Mouse (Mus musculus): ENCODE measurements at regions not wholly inside any gene's neighbourhood (a gene's known extent, or its start where the extent isn't known, plus 50 kb on each side); places are given as distances from the start of the nearest gene placed in this dataset.
"Not testable (repeated sequence)": the region's sequence is repeated elsewhere in the genome, so short reads cannot be mapped to it uniquely, and the experiment has no call there.

DNA sequence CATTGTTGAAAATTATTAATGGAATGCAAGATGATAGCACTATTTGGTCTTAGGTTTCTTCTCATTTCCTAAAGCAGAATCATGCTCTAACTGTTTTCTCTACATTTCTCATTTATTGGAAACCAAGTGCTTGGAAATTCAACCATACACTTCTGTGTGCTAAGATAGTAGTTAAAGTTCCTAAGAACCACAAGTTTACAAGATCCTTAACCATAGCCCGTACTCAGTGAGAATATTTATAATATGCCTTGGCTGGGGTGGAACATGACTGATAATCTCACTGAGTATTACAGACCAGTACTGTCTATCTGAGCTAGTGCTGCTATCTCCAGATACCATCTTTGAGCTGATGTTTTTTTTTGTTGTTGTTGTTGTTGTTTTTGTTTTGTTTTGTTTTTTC lies 236.9 kb upstream of the Tmem196 start:
- not testable (repeated sequence) for DNase-seq

- DNase-seq = no peak
Measured at GRCm38 (mm10) chr12:119730789-119731188, 214.8 kb upstream of the Tmem196 start.

DNA sequence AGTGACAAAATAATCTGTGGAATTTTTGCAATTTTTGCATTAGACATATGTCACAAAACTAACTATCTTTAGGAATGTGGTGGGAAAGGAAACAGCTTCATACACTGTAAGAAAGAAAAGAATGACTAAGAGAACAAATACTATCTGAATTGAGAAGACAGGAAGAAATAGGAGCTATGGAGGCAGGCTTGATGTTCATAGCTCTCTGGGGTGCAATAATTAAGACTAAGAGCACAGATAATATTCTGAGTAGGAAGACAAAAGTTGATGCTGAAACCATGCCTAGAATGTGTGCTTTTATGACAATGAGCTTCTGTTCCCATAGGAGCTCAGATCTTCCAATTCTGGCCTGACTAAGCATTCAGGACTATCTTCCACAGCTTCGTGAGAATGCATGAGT lies 183.0 kb upstream of the Tmem196 start:
- DNase-seq = no peak

DNA sequence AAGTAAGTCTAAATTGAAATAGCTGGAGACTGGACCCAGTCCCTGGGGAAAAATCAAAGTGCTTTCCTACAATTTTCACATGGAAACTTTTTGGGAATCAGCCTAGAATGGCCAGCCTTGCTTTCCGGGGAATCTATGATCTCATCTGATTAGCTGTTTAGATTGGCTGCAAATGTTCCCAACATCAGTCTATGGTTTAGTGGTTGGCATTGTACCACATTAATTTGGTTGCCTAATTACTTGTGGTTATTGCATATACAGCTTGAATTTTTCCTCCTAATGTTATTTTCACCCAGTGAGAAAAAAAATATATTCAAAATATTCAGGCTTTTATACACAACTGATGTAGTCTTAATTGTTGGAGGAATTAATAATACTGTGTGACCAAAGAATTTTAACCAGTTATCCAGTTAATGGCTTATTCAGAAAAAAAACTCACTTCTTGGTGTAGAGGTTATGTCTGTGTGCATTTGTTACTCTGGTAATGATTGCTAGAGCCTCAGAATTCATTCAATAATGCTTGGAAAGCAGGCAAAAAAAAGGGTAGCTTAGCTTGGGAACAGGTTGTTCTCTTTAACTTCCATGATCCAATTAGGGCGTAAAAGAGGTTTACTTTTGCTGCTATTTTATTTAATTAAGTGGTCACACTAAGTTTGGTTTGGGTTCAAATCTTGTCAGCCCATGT lies 182.2 kb upstream of the Tmem196 start:
- no peak for DNase-seq

DNA sequence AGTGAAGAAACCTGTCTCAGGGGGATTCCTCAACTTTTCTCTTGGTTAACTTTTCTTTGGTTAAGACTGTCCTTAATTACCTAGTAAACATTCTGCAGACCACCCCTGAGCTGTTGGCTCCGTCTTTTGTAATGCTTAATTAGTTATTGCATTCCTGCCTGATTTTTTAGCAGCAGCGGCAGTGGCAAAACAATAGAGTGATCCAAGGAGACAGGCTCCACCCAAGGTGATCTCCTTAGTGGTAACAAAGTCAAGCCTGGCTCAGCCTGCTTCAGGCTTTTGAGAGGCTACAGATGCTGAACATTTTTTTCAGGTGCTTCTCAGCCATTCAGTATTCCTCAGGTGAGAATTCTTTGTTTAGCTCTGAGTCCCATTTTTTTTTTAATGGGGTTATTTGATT lies 168.1 kb upstream of the Tmem196 start:
- DNase-seq = no peak

DNA sequence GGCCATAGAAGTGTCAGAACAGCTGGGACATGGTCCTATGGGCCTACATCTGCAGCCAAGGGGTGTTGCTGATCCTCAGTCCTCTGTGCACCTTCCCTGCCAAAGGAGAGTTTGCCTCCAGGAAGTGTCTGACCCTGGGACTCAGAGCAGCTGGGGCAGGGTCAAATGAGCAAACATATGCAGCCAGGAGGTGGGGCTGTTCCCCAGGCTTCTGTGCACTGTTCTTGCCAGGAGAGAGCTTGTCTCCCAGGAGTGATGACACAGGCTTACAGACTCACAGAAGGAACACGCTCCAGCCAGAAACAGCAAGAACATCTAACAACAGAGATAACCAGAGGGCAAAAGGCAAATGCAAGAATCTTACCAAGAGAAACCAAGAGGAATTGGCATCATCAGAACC lies 137.9 kb upstream of the Tmem196 start:
- peak in 1 of 2 experiments; percentile 1 for DNase-seq

DNA sequence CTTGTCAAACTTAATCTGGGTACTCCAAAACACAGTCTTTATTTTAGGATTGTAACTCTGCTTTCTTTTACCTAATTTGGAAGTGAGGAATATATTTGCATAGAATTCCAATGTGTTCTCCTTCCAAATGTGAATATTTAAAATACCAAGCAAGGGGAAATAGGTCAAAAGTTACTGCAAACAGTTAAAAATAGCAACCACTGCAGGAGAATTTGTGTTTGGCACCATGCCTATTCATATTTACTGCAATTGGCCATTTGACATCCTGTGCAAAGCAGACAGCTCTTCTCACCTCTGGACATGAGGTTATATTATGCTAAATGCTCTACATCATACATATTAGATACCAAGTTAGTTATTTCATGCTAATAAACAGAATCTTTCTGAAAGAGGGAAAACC lies 129.4 kb upstream of the Tmem196 start:
- no peak for DNase-seq

DNA sequence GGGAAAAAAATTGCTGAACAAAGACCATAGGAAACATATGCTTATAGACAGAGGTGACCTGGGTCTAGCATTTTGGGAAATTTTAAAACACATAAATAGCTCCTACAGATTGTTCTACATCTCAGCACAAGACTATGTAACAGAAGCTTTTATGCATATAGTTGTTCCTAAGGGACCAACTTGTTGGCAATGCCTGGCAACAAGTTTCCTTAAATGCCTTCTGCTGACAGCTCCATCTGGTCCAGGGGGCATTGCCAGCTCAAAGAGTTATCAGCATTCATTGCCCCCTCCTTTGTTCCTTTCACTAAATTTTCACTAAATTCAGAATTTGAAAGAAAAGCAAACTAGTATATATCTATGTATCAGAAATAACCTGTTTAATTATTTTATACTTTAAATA lies 106.5 kb upstream of the Tmem196 start:
- no peak for DNase-seq

- DNase-seq = no peak
Measured at GRCm38 (mm10) chr12:119881744-119882143, 63.9 kb upstream of the Tmem196 start.

GRCm38 (mm10) chr12:119890030-119890429 lies 55.6 kb upstream of the Tmem196 start:
- no peak for DNase-seq
